Mouse (Mus musculus) cortical plate, adult 2 months (tissue): ENCODE measurements at regions not wholly inside any gene's neighbourhood (a gene's known extent, or its start where the extent isn't known, plus 50 kb on each side); places are given as distances from the start of the nearest gene placed in this dataset.
A peak's percentile ranks its signal among the peaks of the same experiment; 100 is the strongest.

ENCODE experiments used
- H3K27ac ChIP-seq: fragments of 200-500 bp; 2 replicates; pipeline ENCODE4 v1.5.1; 2012; ENCODE audit warnings: low read length, control low read depth, inconsistent platforms; ENCODE audit not compliant: insufficient read depth
- H3K4me1 ChIP-seq: fragments of 200-500 bp; 2 replicates; pipeline ENCODE4 v1.6.1; 2011; ENCODE audit warnings: low read length; ENCODE audit not compliant: control insufficient read depth, insufficient read depth
- H3K4me3 ChIP-seq: fragments of 200-500 bp; 2 replicates; pipeline ENCODE4 v1.5.1; 2011; ENCODE audit warnings: mild to moderate bottlenecking, low read length, control low read depth; ENCODE audit not compliant: insufficient read depth
- CTCF ChIP-seq: fragments of 200-500 bp; IDR thresholded peaks from 2 replicates; pipeline ENCODE4 v1.5.1; 2011; ENCODE audit warnings: mild to moderate bottlenecking, control low read depth, low read length; ENCODE audit not compliant: insufficient read depth; ENCODE audit errors: extremely low read depth
- POLR2A ChIP-seq: fragments of 200-500 bp; IDR thresholded peaks from 2 replicates; pipeline ENCODE4 v1.6.1; 2011; ENCODE audit warnings: mild to moderate bottlenecking, low read length, control low read depth; ENCODE audit not compliant: insufficient read depth; ENCODE audit errors: extremely low read depth

GRCm38 (mm10) chr8:126538136-126538535 is 55.6 kb downstream of the Irf2bp2 start:
- Histone ChIP-seq H3K4me1 (peaks cover 22% of the 10 kb centered on the region), H3K4me3 (no peak overlapping the region), H3K27ac (peak overlapping the region; percentile 55)
- TF ChIP-seq CTCF, result no peak
- no peak for TF ChIP-seq POLR2A

GRCm38 (mm10) chr8:126536928-126537618 is 56.7 kb downstream of the Irf2bp2 start:
- Histone ChIP-seq H3K4me3 (no peak overlapping the region), H3K27ac (peak overlapping the region; percentile 76), H3K4me1 (peaks cover 19% of the 10 kb centered on the region)
- TF ChIP-seq CTCF (no peak), POLR2A (0 out of 2 replicates have a peak, but pooled peaks have one; percentile 35)

GRCm38 (mm10) chr8:126536132-126536927 is 57.5 kb downstream of the Irf2bp2 start:
- H3K4me1 ChIP-seq, result peaks cover 16% of the 10 kb centered on the region

GRCm38 (mm10) chr8:126532284-126532974 is 57.6 kb upstream of the Tarbp1 start:
- TF ChIP-seq POLR2A, result no peak
- no peak for TF ChIP-seq CTCF
- Histone ChIP-seq H3K27ac (no peak overlapping the region), H3K4me3 (no peak overlapping the region), H3K4me1 (peaks cover 10% of the 10 kb centered on the region; the same call in 1 of the 2 replicates)

More at GRCm38 (mm10) chr8:126536132-126536927, 57.5 kb downstream of the Irf2bp2 start:
- TF ChIP-seq POLR2A (no peak), CTCF (no peak)
- Histone ChIP-seq H3K27ac (peak overlapping the region; percentile 76), H3K4me3 (no peak overlapping the region)

- H3K4me3 ChIP-seq, result no peak overlapping the region
- no peak overlapping the region for H3K27ac ChIP-seq
- H3K4me1 ChIP-seq, result peaks cover 12% of the 10 kb centered on the region; the same call in 1 of the 2 replicates
- TF ChIP-seq CTCF, result no peak
- no peak for TF ChIP-seq POLR2A
Observed at GRCm38 (mm10) chr8:126531459-126531858, 56.6 kb upstream of the Tarbp1 start.

GRCm38 (mm10) chr8:126529409-126529808 is 54.5 kb upstream of the Tarbp1 start:
- Histone ChIP-seq H3K4me1 (peaks cover 10% of the 10 kb centered on the region; the same call in 1 of the 2 replicates), H3K27ac (no peak overlapping the region), H3K4me3 (no peak overlapping the region)
- no peak for TF ChIP-seq CTCF
- TF ChIP-seq POLR2A, result no peak

DNA sequence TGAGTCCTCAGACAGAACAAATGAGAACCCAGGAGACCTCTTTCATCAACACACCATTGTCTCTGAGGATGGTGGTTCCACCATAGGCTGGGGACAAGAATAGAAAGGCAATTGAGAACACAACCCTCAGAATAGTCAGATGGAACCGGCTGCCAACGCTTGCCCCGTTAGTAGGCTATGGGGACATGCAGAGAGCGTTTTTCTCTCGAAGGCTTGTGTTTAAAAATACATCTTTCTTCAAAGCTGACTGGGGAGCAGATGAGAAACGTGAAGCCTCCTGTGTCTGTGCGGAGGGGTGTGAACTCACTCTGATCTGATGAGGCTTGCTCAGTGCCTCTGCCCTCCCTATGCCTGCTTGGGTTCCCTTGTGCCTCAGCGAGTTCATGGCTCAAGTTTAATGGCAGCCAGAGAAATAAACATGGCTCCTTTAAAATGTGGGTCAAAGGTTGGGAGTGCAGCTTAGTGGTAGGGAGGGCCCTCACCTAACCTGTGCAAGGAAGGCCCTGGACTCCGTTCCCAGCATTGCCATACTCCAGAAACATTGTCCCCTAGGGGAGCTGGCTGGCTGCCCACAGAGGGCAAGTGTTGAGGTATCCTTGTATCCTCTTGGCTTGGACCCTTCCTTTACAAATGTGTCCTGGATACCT is 53.7 kb upstream of the Tarbp1 start:
- Histone ChIP-seq H3K4me3 (no peak overlapping the region), H3K4me1 (peaks cover 14% of the 10 kb centered on the region), H3K27ac (0 out of 2 replicates have a peak overlapping the region, but pooled peaks have one; percentile 19)
- no peak for TF ChIP-seq CTCF
- no peak for TF ChIP-seq POLR2A

DNA sequence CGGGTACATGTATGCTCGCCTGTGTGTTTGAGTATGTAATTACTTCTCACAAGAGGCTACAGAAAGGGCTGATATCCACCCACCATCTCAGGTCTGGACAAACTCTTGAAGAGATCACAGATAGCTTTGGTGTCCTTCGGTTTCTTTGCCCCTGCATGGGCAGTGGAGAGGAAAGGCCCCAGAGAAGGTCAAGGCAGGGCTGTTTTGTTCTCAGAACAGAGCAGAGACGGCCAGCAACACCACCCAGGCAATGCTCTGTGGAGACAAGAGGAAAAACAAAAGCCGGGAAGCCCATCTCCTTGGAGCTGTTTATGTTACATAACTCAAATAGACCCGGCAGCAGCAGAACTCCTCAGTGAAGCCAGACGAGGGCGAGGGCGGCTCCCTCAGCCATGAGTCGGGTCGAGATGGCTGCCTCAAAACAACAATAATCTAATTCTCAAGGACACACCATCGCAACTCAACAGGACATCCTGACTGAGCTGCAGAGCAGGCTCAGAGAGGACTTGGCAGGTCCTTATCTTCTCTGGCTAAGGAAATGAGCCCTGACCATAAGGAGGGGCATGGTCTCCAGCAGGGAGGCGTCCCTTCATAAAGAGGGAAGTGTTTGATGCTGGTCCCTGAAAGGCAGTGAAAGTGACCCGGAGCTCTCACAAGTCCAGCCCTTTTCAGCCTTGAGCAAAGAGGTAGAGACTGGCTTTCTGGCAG is 52.2 kb upstream of the Tarbp1 start:
- H3K4me3 ChIP-seq, result no peak overlapping the region
- H3K4me1 ChIP-seq, result peaks cover 14% of the 10 kb centered on the region
- H3K27ac ChIP-seq, result peak overlapping the region; percentile 39; the same call in 1 of the 2 replicates
- no peak for TF ChIP-seq CTCF
- no peak for TF ChIP-seq POLR2A
